Mouse (Mus musculus) naive thymus-derived CD4-positive, alpha-beta T cell, adult 2 months (primary cell): Measurements from ENCODE around the gene Stx8.

Experiments used
- DNase-seq: peaks from one replicate; pipeline ENCODE4 v3.0.0-alpha.2; 2011; ENCODE audit warnings: low read depth

Stx8 gene

DNA sequence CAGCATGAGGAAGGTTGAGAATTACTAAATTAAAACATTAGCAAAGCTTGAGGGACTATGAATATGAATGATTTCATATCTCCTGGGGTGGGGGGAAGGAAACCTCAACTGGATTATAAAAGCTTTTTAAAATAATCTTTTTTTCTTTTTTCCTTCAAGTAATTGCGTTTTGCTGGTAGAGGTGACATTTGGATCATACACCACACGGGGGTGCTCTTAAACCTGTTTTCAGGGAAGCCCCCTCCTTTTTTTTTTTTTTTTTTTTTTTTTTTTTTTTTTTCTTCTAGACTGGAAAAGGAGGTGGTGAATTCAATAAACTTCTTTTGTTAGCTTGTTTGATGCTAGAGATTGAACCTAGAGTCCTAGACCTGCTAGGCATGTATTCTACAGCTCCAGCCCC, 9.3 kb downstream of the Stx8 start:
- DNase-seq: peak; percentile 58

DNA sequence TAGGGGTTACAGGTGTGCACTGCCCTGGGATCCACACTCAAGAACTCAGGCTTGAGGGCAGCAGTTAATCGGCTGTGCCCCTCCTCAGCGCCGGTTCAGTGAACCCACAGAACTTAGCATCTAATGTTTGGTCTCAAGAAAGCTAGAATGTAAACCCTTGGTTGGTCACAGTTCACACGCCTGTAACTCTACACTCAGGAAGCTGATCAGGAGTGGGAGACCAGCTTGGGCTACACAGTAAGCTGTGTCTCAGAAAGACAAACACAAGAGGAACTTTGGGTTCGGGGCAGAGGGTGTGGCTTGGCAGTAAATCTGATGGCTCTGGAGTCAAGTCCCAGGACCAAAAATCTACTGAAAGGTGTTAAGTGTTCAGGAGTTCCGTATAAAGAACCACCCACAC, 17.6 kb downstream of the Stx8 start:
- DNase-seq: no peak

DNA sequence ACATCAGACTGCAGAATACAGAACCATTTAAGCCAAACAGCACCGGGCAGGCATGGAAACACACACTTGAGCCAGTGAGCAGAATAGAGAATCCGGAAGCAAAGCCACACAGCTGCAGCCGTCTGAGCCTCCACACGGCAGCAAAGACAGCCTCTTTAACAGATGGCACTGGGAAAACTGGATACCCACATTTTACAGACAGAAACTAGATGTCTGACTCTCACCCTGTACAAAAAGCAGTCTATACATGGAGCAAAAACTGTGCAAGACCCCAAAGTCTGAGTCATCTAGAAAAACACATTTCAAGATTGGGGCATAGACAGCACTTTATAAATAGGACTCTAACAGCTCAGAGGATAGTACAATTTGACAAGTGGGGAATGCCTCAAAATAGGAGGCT, 25.2 kb downstream of the Stx8 start:
- DNase-seq: no peak

DNA sequence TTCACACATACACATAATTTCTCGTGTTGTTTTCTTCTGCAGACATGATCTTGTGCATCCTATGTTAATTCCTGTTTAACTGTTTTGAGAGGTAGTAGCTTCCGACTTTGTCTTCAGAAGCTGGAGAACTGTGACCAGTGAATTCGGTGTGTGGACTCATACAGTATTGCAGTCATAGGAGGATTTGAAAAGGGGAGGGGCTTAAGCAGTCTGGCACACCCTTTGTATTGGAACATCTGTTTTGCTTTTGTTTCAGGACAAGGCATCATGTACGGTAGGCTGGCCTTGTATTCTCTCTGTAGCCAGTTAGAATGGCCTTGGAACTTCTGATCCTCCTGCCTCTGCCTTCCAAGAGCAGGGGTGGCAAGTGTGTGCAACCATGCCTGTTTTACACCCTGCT, 30.0 kb downstream of the Stx8 start:
- no peak for DNase-seq

DNA sequence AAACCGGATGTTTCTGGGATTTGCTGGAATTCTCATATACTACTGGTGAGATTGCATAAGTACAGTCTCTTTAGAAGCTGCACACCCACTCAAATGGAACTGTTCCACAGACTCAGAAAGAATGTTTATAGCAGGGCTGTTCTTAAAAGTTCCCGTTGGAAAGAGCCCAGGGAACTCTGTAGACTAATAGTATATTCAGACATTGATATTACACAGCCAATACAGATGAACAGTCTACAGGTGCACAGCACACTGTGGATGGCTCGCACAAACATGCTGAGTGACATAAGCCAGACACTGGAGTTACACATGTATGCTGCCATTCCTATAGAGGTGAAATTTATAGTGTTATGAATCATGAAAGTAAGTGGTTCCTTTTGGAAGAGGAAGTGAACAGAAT, 32.9 kb downstream of the Stx8 start:
- DNase-seq: no peak

DNA sequence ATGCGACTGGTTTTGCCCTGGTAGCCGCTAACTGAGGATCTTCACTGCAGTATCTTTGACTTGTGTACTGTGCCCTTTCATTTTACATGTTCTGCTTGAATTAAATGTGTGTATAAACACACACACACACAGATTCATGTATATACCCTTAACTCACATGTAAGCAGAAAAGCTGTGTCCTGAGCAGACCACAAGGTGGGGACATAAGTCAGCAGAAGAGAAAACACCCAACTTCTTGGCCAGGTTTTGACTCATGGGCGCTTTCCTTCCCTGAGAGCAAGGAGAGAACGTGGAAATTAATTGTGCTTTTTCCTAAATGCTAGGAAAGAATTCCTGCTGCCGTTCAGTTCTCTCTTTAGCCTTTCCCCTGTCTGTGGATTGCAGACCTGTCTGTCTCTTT, 33.6 kb downstream of the Stx8 start:
- no peak for DNase-seq

DNA sequence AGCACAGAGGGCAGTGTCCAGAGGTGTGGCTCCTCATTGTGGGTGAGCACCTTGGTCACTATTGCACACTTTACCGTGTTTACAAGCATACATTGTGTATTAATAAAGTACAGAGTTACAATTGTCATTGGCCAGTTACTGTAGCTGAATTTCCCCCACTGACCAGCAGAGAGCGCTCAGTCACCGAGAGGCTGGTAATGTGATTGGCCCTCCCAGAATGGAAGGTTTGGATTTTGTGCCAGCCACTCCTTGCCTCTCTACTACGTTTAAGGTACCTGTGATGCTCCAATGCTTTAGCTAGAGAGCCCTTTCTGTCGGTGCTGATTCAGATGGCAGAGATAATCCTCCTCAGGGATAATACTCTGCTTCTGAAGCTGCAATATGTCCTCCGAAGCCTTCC, 38.2 kb downstream of the Stx8 start:
- DNase-seq: peak; percentile 56

DNA sequence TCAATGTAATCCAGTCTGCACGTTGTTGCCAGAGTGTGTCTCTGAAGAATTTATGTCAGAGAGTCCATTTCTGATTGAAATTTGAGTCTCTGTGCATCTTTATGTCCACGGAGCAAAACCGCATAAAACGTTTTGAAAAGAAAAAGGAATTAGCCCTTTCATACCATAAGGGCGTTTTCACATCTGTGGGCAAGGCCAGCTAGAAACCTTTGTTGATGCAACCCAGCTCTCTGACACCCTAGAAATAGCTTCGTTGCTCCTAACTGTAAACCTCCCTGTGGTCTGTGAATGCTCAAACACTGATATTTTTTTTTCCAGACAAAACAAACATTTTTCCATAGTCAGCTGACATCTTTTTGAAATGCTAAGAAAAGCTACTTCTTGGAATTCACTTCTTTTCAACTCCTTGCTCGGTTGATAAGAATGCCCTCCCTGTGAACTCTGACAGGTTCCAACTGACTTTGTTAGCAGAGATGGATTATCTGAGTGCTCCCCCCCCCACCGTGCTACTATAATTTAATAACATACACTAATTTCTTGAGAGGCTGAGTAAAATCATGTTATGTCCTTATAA, 40.3 kb downstream of the Stx8 start:
- no peak for DNase-seq

DNA sequence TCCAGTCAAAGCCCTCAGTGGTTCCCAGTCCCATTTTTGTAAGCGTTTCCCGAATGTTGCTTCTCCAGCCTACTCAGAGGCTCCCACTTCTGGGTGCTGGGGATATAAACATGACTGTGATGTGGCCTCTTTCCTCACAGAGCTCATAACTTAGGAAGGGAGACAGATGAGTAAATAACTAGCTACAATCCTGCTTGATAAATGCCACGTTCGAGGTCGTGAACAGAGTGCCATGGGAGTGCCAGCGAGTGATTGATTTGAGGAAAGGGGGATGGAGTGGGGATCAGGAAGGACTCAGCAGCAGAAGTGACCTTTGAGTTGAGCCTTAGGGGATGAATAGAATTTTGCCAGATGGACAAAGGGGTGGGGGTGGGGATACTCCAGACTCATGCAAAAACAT, 41.7 kb downstream of the Stx8 start:
- no peak for DNase-seq

DNA sequence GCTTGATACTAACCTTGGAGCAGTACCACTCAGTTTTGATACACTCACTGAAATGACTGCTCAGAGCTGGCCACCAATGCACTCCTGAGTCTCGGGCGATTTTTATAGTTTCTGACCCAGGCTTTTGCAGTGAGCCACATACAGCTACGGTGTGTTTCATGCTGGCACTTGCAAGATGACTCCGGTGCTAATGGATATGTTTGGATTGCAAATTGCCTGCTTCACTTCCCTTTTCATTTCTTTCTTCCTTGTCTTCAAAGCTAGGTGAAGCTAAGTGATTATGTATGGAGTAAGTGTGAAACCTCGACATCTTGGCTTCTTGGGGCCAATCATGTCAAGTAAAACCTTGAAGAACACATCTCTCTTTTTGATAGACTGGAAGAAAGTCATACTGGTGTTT, 43.4 kb downstream of the Stx8 start:
- DNase-seq: no peak

DNA sequence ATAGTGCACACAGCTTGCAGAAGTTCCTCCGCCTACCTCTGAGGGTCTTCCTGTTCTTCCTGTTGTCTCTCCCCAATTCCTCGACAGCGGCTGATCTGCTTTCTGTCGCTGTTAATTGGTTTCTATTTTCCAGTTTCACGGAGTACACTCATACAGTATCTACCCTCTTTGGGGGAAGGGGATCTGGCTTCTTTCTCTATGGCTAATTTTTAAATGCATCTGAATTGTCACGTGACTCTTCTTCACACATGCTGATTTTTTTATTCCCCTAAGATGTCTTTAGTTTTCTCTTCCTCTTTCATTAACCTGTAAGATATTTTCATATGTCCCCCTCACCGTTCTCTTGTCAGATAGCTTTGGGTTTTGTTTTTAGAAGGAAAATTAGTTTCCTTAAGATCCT, 46.2 kb downstream of the Stx8 start:
- DNase-seq: no peak

DNA sequence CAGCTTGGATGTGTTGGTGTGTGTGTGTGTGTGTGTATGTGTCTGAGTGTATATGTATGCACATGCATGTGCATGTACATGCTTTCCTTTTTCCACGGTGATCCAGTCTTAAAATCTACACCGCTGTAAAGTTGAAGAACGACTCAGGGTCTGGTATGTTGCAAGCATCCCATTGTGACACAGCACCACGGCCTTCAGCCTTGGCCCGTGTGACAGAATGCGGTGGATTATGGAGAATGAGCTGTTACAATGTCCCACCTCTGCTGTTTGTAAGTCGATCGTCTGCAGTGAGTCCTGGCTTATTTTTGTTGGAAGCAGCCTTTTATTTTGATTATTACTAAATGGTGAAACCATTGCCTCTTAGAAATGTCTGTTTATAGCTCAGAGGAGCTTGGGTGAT, 52.2 kb downstream of the Stx8 start:
- no peak for DNase-seq

DNA sequence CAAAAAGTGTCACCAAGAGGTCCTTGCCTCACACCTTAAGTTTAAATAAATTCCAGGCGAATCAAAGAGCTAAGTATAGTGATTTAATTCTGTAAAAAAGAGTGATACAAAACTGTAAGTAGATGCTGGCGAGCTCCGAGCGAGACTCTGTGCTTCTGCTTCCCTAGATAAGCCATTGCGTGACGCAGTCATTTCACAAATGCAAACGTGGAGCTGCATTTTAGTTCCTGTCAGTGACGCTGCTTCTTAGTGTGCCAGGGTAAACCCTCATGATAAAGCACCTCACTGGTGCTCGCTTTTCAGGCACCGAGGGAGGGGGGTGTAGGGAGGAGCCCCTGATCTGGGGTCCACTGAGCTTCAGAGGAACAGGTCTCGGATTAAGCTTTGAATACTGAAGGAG, 53.2 kb downstream of the Stx8 start:
- no peak for DNase-seq

DNA sequence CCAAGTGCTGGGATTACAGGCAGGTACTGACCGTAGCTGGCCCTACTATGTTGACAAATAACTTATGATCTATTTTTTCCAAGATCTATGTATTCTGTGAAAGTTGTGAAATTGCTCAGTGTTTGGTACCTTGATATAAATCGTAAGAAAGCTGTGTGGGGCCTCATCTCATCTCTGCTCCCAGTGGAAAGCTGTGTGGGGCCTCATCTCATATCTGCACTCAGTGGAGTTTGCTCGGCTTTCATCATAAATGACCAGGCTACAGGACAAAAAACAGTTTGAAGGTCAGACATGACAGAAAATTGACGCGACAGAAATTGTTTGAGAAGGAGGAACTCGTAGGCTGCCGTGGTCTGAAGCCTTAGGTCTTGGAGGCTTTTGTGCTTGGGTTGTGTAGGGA, 56.0 kb downstream of the Stx8 start:
- no peak for DNase-seq

DNA sequence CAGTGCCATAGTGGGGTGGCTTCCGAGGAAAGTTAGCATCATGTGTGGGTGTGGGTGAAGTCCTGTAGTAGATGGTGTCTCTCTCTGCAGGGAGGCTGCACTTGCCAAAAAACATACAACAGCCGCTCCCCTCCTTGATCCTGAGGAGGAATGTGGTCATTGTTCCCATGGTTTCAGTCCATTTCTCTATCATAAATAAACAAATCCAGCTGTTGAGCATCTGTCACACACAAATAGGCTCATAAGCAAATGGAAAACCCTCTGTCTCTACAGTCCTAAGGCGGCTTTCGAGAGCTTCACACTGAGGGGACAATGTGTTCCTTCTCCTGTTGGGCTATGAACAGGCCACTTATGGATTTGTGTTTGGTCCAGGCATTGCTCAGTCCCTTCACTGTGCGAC, 56.9 kb downstream of the Stx8 start:
- DNase-seq: no peak

DNA sequence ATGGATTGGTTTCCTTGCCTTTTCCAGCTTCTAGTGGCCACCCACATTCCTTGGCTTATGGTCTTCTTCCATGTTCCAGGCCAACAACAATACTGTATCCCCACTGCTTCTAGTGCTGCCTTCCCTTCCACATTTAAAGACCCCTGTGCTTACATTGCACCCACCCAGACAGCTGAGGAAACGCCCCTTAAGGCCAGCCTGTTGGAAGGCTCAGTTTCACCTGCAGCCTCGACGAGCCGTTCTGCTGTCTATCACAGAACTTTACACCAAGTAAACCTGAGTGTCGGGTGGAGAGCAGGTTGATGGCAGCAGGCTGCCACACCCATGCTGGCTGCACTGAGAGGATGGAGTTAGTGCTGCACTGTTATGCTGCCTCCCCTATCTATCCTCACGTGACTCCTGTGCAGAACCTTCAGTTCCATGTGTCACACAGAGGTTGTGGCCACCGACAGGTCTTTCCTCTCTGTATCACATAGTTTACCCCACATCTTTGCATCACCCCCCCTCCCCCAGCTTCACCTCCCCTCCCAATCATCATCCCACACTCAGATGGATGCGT, 57.9 kb downstream of the Stx8 start:
- no peak for DNase-seq

DNA sequence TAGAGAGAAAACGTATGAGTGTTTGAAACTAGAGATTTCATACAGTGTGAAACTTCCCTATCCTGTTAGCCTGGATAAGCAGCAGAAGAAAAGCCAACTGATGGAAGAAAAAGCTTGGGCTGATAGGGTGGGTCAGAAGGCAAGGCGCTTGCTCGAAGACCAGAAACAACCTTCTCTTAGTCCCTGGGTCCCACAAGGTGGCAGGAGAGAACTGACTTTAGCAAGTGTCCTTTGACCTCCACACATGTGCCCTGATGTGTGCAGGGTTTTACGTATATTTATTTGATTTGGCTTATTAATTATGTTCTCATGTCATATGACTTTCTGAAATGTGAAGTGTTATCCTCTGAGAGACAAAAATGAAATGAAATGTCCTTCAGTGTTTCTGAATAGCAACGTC, 60.6 kb downstream of the Stx8 start:
- no peak for DNase-seq

DNA sequence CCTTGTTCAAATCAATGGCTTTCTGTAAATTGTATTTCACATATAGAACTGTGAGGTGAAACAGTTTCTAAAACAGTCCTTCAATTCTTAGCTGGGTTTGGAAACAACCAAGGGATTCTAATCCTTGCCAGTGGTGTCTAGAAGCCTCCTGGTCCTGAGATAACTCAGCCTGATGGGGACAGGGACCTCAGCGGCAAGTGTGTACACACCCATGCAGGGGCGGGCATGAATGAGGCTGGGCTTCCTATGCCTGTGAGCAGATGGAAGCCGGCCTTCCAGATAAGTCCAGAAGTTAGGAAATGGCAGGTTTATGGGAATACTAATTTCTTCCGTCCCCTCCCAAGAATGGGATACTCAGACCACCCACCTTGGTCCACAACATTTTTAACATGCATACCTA, 63.1 kb downstream of the Stx8 start:
- DNase-seq: no peak

DNA sequence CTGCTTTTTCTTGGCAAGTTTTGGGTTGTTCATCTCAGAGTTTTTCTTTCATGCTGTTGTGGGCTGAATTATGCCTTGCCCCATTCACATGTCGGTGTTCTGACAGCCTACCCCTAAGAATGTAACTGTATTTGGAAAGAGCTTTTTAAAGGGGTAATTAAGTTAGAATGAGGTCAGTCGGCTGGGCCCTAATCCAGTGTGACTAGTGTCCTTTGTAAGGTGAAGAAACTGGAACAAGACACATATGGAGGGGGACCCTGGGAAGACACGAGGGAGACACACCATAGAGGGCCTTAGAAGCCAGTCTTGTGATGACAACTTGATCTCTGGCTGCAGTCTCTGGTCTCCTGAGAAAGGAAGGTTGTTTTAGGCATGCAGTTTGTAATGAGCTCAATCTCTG, 63.9 kb downstream of the Stx8 start:
- no peak for DNase-seq

DNA sequence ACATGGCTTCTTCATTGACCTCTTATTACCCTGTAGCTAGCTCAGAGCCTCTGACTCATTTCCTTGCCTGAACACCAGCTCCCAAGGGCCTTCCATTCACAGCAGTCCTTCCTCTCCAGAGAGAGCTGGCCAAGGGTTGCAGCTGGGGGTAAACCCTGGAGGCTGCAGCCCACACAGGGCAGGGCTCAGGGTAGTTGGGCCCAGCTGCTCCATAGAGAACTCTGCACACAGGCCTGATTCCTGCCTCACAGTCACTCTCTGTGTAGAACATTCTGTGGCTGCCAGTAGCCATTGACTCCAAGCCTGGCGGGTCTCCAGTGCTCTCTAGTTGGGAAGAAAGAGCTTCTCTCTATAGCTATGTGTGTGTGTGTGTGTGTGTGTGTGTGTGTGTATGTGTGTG, 64.8 kb downstream of the Stx8 start:
- no peak for DNase-seq

DNA sequence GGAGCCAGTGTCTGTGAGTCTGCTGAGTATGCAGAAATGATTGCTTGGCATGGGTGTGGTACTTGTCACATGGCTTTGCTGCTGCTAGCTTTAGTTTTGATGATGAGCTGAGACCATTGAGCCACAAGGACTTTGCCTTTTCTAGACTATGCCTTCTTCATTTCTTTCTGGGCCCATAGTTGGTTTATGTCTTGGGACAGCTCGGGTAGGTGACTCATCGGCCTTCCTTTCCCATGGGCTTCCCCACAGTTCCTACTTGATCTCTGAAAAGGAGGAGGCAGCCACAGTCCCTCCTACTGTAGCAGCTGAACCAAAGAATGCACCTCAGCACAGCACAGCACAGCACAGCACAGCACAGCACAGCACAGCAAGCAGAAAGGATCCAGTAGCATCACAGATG, 66.5 kb downstream of the Stx8 start:
- no peak for DNase-seq

DNA sequence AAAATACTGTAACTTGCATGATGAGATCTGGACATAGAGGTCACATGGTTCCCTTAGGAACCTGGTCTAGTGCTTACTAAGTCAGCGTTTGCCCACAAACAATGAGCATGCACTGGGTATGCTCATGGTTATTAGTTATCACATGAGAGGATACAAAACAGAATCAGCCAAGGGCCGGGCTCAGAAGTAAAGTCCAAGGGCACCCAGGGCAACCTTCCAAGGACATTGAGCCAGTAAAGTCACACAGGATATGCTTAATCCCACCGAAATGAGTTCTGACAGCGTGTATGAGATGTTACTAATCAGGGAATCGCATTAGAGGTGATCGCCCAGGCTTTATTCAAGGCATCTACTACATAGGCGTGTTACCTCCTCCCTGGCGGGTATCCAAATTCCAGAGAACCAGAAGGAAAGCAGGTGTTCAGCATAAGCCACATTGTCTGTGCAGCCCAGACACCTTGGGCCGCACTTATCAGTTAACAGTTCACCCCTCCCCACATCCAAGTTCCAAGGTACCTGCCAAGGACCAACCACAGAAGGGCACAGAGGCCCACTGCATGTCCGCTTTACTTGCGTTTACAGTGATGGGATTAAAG, 67.4 kb downstream of the Stx8 start:
- no peak for DNase-seq

DNA sequence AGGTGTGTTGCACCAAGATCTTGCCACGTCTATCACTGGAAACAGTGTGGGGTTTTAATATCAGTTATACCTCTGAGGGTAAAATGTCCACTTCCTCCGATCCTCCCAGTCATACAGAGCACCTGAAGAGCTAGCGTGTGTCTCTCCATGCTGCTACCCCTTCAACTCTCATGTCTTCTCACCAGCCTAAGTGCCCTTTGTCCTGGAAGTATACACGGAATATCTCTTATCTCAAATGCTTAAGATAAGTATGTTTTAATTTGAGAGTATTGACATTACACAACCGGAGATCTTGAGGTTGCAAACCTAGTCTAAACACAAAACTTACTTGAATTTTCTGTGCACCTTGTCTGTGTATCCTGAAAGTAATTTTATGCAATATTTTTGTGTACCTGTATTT, 68.4 kb downstream of the Stx8 start:
- no peak for DNase-seq

DNA sequence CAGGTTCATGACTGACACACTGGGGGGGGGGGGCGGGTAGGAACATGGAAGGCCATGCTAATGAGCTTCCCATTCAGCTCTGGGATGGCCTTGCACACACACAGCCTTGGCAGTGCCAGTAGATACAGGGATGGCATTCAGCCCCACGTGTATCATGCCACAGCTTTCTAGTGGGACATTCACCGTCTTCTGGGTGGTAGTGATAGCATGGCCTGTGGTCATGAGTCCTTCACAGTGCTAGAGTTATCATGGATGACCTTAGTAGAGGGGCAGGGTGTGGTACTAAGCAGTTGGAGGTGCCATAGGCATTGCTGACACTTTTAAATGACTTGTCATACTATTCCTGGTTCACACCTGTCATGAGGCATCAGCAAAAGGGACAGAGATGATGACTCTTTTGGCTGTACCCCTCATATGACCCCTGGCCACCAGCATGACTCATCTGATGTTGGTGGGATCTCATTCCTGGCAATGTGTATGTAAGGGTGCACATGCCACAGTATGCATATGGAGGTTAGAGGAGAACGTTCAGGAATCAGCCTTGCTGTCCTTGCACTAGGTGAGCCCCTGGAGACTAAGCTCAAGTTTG, 69.4 kb downstream of the Stx8 start:
- no peak for DNase-seq
